Mouse (Mus musculus): Measurements from ENCODE around the gene Tnpo1.

GRCm38 (mm10) chr13:98917851-98918250 is 8.3 kb downstream of the Tnpo1 start:
- no peak for TF ChIP-seq CTCF (IDR thresholded peaks at IDR 0.05; ENCODE audit: low read depth, low read length)
- TF ChIP-seq POLR2A (IDR thresholded peaks at IDR 0.05; ENCODE audit: insufficient read depth, low read length): no peak
- no peak for TF ChIP-seq EP300 (IDR thresholded peaks at IDR 0.05; ENCODE audit: insufficient read depth, low read depth, low read length)
